Mouse (Mus musculus): Measurements from ENCODE around the gene Eif2ak2.

The Eif2ak2 gene

DNA sequence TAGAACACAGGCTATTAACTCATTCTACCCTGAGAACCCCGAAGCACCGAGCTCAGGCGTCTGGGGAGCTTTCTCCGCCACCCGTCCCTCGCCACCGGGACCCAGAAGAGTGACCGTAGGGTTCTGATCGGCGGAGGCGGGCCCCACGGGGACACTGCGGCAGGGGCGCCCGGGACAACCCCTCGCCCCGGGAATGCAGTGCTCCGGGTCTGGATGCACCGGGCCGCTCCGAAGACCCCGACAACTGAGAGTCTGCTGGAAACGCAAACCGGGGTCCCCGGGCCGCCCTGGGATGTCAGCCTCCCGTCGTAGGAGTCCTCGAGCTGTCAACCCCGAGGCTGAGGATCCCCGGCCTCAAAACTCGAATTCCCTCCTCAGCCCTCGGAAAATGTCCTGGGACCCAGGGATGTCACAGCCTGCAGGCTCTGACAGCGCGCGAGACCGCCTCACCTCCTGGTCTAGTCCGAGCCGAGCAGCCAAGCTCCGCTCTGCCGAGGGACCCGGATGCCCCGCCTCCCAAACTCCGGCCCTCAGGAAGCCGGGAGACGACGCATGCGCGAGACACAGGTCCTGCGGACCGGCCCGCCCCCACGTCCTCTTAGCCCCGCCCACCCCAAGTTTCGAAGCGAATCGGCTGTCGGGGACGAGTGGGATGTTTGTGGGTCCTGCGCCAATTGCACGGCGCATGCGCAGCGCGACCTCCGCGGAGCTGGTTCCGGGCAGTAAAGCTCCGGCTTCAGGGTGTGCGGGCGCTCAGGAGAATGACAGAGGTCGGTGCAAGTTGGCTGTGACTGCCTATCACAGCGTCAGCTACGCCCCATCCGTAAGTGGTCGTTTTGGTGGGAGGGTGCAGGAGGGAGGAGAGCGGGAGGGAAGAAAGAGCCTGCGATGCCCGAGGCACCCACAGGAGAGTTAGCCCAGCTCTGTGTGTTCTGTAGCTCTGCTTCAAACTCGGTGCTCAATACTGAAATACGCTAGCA is 47.2 kb downstream of the Eif2ak2 start, which contains the start of the genes Heatr5b and Gpatch11:
Gene Heatr5b, minus strand, starts transcription at position 509 of the 980 bp plus-strand sequence.
Gene Gpatch11, plus strand, starts transcription at position 712 of the 980 bp plus-strand sequence.
- peak; percentile 96 for DNase-seq (ENCODE audit: low read depth, low spot score)

DNA sequence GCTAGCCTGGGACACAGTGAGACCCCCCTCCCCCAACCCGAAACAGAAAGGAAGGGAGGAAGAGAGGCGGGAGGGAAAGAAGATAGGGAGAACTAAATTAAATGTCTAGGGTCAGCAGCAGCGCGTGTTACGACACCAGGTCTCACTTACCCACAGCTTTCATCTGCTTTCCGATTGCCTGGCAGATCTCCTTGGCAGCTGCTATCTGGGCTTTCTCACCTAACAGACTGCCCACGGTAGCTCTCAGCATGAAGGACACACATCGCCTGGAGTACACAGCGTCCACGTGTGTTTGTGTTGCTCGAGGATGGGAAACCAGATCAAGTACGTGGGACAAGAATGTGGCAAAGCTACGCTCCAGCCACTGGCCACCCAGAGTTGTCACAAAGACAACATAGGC is 58.0 kb downstream of the Eif2ak2 start:
- DNase-seq (ENCODE audit: low read depth, low spot score): no peak

DNA sequence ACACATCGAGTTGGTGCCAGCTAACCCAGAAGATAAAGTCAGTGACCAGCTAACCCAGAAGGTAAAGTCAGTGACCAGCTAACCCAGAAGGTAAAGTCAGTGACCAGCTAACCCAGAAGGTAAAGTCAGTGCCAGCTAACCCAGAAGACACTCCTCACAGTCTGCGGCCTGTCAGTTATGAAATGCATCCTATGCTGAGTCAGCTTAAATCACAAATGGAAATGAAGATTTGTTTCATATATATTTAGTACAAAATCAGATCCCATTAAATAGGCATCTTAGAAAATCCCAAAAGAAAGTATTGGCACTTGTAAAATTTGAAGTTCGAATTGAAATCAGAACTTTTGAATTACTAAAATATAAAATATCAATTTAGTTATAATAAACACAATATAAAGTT is 72.8 kb downstream of the Eif2ak2 start:
- DNase-seq (ENCODE audit: low read depth, low spot score): no peak

DNA sequence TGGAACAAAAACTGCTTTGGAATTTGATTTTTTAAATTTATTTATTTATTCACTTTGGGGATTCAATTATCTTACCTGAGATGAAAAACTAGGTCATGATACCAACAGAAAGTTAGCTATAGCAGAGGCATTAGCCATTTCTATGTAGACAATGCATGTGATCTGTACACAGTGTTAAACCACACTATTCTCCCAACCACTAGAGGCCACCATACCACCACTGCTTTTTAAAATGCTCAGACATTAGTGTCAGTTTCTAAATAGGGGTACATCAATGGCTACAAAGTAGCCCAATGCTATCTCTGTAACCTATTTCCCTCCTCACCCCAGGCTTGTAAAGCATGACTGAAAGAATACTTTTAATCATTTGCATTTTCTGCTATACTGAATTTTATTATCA is 73.4 kb downstream of the Eif2ak2 start:
- no peak for DNase-seq (ENCODE audit: low read depth, low spot score)
